Mouse (Mus musculus) layer of hippocampus, postnatal 36 days (tissue): ENCODE measurements around the gene Agrp. TPM values are rescaled to one million over a fixed set of nuclear protein-coding genes. Genes with fewer than 3 reads are reported as not detected.

Experiments
- DNase-seq, 2 experiments: peaks; one replicate each; pipeline ENCODE4 v3.0.0; 2022
- microRNA-seq, 2 experiments: library from miRNA; unstranded; fragments of <30 nt; microRNA quantifications; one replicate each; pipeline ENCODE4 v1.2.0; 2021
- total RNA-seq, 2 experiments: library from RNA; stranded (reverse); gene quantifications; 2 replicates each; pipeline ENCODE4 v1.2.3; 2021

Gene Agrp
- total RNA-seq, 2 experiments from 2014 or later = not detected

DNA sequence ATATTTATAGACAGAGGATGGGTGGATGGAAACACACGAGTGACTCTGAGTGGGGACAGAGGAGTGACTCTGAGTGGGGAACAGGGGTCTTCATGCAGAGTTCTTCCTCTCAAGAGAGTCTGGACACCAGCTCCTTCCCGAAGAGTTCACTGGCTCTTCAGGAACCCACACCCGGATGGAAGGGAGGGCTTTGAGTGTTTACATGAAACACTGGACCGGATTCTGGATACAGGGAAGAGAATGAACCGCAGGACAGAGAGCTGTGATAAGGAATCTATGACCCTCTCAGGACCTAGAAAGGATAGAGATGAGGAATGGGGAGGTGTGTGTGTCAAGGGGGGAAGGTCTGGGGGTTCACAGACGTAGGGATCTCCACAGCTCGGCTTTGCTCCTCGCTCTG is 119.8 kb downstream of the Agrp start:
- DNase-seq = no peak

Small RNAs within 50 kb of the gene (microRNA-seq; reads per million reads assigned to microRNA genes)
- 0.42 to 0.90 reads per million in 2 experiments for gene Mir1966

Other genes with a start within 250 kb of the Agrp start
- not detected for gene Kctd19, start 223.9 kb downstream of the Agrp start, total RNA-seq
- gene Lrrc36, start 223.8 kb downstream of the Agrp start, total RNA-seq = under 1 TPM; 0.27 to 0.81 TPM
- gene Tppp3, start 165.9 kb downstream of the Agrp start, total RNA-seq = 10 to 100 TPM; 31.9 TPM
- gene Zdhhc1, start 140.5 kb downstream of the Agrp start, total RNA-seq = 10 to 100 TPM; 32.8 to 37.6 TPM
- gene Hsd11b2, start 118.6 kb downstream of the Agrp start, total RNA-seq = not detected
- gene Atp6v0d1, start 71.3 kb downstream of the Agrp start, total RNA-seq = 100 to 1,000 TPM; 288 to 305 TPM
- gene Ripor1, start 32.1 kb downstream of the Agrp start, total RNA-seq = 10 to 100 TPM; 82.8 to 92.6 TPM
- 10 to 100 TPM; 73.6 to 80.1 TPM for gene Ctcf, start 825 bp downstream of the Agrp start, total RNA-seq
- gene Carmil2, start 48.9 kb upstream of the Agrp start, total RNA-seq = 10 to 100 TPM; 69.3 to 72.7 TPM
- 10 to 100 TPM; 37.1 to 38.7 TPM for gene Acd, start 63.7 kb upstream of the Agrp start, total RNA-seq
- gene Pard6a, start 63.8 kb upstream of the Agrp start, total RNA-seq = 10 to 100 TPM; 29.1 to 36.3 TPM
- gene 4933405L10Rik, start 70.3 kb upstream of the Agrp start, total RNA-seq = not detected
- 1 to 10 TPM; 9.0 to 9.4 TPM for gene Enkd1, start 70.8 kb upstream of the Agrp start, total RNA-seq
- gene Gfod2, start 121.3 kb upstream of the Agrp start, total RNA-seq = 10 to 100 TPM; 21.9 to 22.5 TPM
- 10 to 100 TPM; 24.4 to 27.6 TPM for gene Ranbp10, start 190.0 kb upstream of the Agrp start, total RNA-seq
- gene Tsnaxip1, start 190.3 kb upstream of the Agrp start, total RNA-seq = under 1 TPM in 1 of 2 experiments, not detected in 1; 0.22 TPM
- 10 to 100 TPM; 14.2 to 15.2 TPM for gene Cenpt, start 215.9 kb upstream of the Agrp start, total RNA-seq
- gene Thap11, start 217.7 kb upstream of the Agrp start, total RNA-seq = 10 to 100 TPM; 42.2 to 42.3 TPM
- 10 to 100 TPM; 27.6 to 36.3 TPM for gene Nutf2, start 223.2 kb upstream of the Agrp start, total RNA-seq
- gene Edc4, start 243.5 kb upstream of the Agrp start, total RNA-seq = 10 to 100 TPM; 59.2 to 68.2 TPM